Mouse (Mus musculus) heart, postnatal 0 days (tissue): ENCODE results near the gene Mras. TPM values are rescaled to one million over a fixed set of nuclear protein-coding genes. Genes with fewer than 3 reads are reported as not detected.

Experiments
- ATAC-seq: fragments of 200-750 bp; cut with Nextera tagmentation; 2 replicates; pipeline ENCODE4 v1.8.0; 2017; ENCODE audit warnings: low read depth, moderate number of reproducible peaks, moderate library complexity; ENCODE audit not compliant: insufficient read depth
- DNase-seq: peaks from one replicate; pipeline ENCODE4 v3.0.0-alpha.2; 2016; ENCODE audit warnings: low spot score
- H3K27ac ChIP-seq: fragments of 300-500 bp; sonication (generic); 2 replicates; pipeline ENCODE4 v1.5.1; 2014; ENCODE audit warnings: low read depth, mild to moderate bottlenecking
- H3K27me3 ChIP-seq: fragments of 300-500 bp; sonication (generic); 2 replicates; pipeline ENCODE4 v1.6.1; 2014; ENCODE audit warnings: low read length, mixed read lengths; ENCODE audit not compliant: control insufficient read depth, insufficient read depth
- H3K36me3 ChIP-seq: fragments of 300-500 bp; sonication (generic); replicated peaks from 2 replicates; pipeline ENCODE4 v1.6.1; 2014; ENCODE audit warnings: low read length, mixed read lengths; ENCODE audit not compliant: control insufficient read depth, insufficient read depth
- H3K4me1 ChIP-seq: fragments of 300-500 bp; sonication (generic); 2 replicates; pipeline ENCODE4 v1.6.1; 2014; ENCODE audit warnings: antibody characterized with exemption; ENCODE audit not compliant: control insufficient read depth, insufficient read depth
- H3K4me2 ChIP-seq: fragments of 300-500 bp; sonication (generic); 2 replicates; pipeline ENCODE4 v1.6.1; 2014; ENCODE audit warnings: low read depth, mild to moderate bottlenecking, low read length, moderate library complexity
- H3K4me3 ChIP-seq: fragments of 300-500 bp; sonication (generic); 2 replicates; pipeline ENCODE4 v1.5.1; 2014; ENCODE audit warnings: low read depth, low read length
- H3K9ac ChIP-seq: fragments of 300-500 bp; sonication (generic); replicated peaks from 2 replicates; pipeline ENCODE4 v1.6.1; 2014; ENCODE audit warnings: low read depth, low read length, mixed read lengths
- H3K9me3 ChIP-seq: fragments of 300-500 bp; sonication (generic); replicated peaks from 2 replicates; pipeline ENCODE4 v1.6.1; 2016; ENCODE audit warnings: low read length; ENCODE audit not compliant: control insufficient read depth
- CTCF ChIP-seq: IDR thresholded peaks from 2 replicates; pipeline ENCODE4 v1.5.1; 2016; ENCODE audit warnings: antibody characterized with exemption, control low read depth, low read depth
- EP300 ChIP-seq: IDR thresholded peaks from 2 replicates; pipeline ENCODE4 v1.6.1; 2016; ENCODE audit warnings: antibody characterized with exemption, low read depth
- WGBS: fragments of 180-500 bp; shearing (Covaris S2); extraction: QIAGEN DNeasy Blood & Tissue Kit; methylation state at CpG from one replicate; pipeline ENCODE4 v1.1.7; 2014; 5-methylcytosine and 5-hydroxymethylcytosine counted together
- polyA plus RNA-seq: library from polyadenylated mRNA; unstranded; fragments of >200 nt; fragmentation: Nextera tagmentation; extraction: Ambion mirVana; gene quantifications from 2 replicates; pipeline ENCODE4 v1.2.1, GENCODE M21; 2015
- total RNA-seq: library from RNA; depleted of rRNA; stranded (reverse); fragments of >200 nt; gene quantifications from 2 replicates; pipeline ENCODE4 v1.2.3, GENCODE M21; 2014; ENCODE audit warnings: low replicate concordance

The Mras gene
- total and polyA plus RNA-seq, 2 experiments from 2014 or later = 13.0 to 15.8 TPM

DNA sequence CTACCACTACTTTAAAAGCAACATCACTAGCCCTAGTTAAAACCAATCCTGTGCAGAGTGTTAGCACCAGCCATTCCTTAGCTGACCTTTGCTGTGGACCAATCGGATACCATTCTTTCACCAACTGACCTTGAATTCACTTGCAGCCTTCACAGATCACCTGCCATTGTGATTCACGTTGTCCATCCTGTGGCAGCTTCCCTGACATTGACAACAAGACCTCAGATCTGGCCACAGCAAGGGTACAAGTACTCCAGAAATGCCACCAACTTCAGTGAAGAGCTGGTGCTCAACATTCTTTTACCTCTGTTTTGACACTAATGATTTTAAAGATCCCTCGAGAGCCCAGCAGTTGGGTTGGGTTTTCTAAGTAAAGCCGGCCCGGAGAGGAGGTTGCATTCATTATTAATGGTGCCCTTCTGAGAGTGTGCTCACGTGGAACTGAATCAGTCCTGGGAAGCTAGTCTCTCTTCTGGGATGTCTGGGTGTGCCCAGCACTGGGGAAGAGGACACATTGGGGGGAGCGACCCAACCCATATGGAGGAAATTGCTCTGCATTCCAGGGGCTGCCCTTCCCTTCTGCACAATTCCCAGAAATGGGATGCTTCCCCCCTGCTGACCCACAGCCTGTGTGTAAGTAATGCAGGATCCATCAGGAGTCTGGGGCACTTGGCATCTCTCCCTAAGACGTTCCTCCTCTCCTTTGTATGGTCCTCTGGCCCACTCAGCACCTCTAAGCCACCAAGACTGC is 17.1 kb downstream of the Mras start:
- Histone ChIP-seq H3K4me3 (no peak overlapping the region), H3K27ac (no peak overlapping the region), H3K36me3 (no peaks in the 10 kb centered on the region), H3K9ac (no peak overlapping the region), H3K4me1 (peaks cover 13% of the 10 kb centered on the region), H3K4me2 (no peak overlapping the region), H3K27me3 (no peaks in the 10 kb centered on the region), H3K9me3 (no peaks in the 10 kb centered on the region)
- WGBS = 74% methylated on average over 8 of the region's 8 CpGs
- no peak for DNase-seq
- TF ChIP-seq EP300 (no peak), CTCF (no peak)
- no peak for ATAC-seq

DNA sequence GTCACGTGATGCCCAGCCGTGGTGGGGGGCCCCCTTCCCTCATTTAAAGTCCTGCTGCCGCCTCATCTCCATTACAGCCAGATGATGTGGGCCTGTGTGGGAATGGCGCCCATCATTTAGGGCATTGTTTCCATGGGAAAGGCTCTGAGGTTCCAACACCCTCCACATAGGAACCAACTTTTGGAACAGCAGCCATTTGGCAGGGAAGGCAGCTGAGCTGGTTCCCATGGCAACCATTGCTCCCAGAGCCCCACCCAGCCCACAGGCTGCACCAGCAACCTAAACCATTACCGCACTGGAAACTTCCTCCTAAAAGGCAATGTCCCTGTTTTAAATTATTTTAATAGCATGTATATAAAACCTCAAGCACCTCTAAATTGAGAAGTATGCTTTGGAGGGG is 18.8 kb downstream of the Mras start:
- 79% methylated on average over 5 of the region's 5 CpGs for WGBS
- H3K36me3 ChIP-seq = no peaks in the 10 kb centered on the region
- no peaks in the 10 kb centered on the region for H3K9me3 ChIP-seq
- no peak overlapping the region for H3K9ac ChIP-seq
- no peaks in the 10 kb centered on the region for H3K27me3 ChIP-seq
- DNase-seq = no peak
- no peak overlapping the region for H3K4me3 ChIP-seq
- peaks cover 18% of the 10 kb centered on the region for H3K4me1 ChIP-seq
- ATAC-seq = no peak
- H3K4me2 ChIP-seq = no peak overlapping the region
- no peak overlapping the region for H3K27ac ChIP-seq
- TF ChIP-seq CTCF (no peak), EP300 (no peak)

DNA sequence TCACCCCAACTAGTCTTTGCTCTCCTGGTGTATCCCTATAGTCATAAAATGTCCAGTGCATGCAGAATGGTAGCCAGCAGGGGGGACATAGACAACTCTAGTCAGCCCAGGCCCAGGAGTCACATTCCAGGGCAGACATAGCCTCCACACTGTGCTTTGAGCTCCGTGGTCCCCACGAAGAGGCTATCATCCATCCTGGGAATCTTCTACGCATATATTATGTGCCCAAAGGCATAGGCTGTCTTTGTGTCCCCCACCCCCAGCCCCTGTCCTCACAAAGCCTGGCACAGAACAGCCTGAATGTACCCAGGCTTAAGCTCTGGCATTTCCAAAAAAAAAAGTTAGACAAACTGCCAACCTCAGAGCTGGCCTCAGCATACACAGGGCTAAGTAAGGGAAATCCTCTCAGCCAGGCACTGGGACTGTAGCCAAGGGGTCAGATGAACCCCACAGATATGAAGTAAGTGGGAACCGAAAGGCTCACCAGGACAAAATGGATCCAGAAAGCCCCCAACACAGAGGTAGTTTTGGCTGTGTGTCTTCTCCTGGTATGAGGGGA is 19.8 kb downstream of the Mras start:
- no peak overlapping the region for H3K4me2 ChIP-seq
- H3K9ac ChIP-seq = no peak overlapping the region
- WGBS = 59% methylated on average over 4 of the region's 4 CpGs

DNA sequence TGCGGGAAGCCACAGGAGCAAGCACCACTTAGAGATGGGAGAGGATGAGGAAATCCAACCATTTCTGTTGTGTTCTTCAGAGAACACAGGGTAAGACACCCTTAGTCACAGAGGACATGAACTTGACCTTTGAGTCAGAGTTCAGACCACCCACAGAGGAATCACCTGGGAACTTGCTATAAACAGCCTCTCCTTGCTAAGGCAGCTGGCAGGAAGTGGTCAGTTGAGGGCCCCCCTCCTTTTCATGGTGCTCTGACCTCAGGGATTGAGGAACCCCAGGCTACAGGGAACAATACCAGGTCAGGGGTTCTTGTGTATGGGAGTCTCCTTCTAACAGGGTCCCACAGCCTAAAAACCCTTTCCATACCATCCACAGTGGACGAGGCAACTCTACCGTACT is 20.4 kb downstream of the Mras start:
- Histone ChIP-seq H3K36me3 (no peaks in the 10 kb centered on the region), H3K9me3 (no peaks in the 10 kb centered on the region), H3K27me3 (no peaks in the 10 kb centered on the region), H3K4me3 (no peak overlapping the region), H3K4me1 (peaks cover 28% of the 10 kb centered on the region), H3K4me2 (no peak overlapping the region), H3K9ac (no peak overlapping the region), H3K27ac (no peak overlapping the region)
- WGBS = 84% methylated on average over 3 of the region's 3 CpGs
- ATAC-seq (no peak), DNase-seq (no peak)
- no peak for TF ChIP-seq EP300
- TF ChIP-seq CTCF = no peak

More for the DNA sequence above, 19.8 kb downstream of the Mras start:
- H3K9me3 ChIP-seq = no peaks in the 10 kb centered on the region
- no peaks in the 10 kb centered on the region for H3K36me3 ChIP-seq
- TF ChIP-seq EP300 (no peak), CTCF (no peak)
- H3K27me3 ChIP-seq = no peaks in the 10 kb centered on the region
- no peak overlapping the region for H3K27ac ChIP-seq
- H3K4me3 ChIP-seq = no peak overlapping the region
- DNase-seq (no peak), ATAC-seq (no peak)
- H3K4me1 ChIP-seq = peaks cover 22% of the 10 kb centered on the region

DNA sequence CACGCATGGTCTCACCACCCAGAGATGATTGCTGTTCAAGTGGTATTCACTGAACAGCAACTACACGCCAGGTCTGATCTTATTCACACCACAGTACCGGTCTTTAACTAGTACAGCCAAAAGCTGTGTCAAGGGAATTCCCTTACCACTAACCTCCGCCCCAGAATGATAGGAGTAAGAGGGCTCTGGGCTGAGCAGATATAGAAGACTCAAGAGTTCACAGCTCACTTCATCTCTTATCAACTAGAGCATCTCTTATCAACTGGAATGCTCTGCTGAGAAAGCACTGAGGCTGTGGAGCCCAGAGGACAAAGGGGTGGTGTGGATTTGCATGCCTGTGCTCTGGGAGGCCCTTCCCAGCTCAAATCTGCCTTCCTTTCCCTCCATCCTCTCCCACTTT is 25.4 kb downstream of the Mras start:
- no peak overlapping the region for H3K4me3 ChIP-seq
- H3K9me3 ChIP-seq = no peaks in the 10 kb centered on the region
- no peaks in the 10 kb centered on the region for H3K27me3 ChIP-seq
- peaks cover 20% of the 10 kb centered on the region for H3K4me1 ChIP-seq
- H3K36me3 ChIP-seq = no peaks in the 10 kb centered on the region; the same call in 1 of the 2 replicates
- H3K9ac ChIP-seq = no peak overlapping the region
- 56% methylated on average over 4 of the region's 4 CpGs for WGBS
- ATAC-seq (no peak), DNase-seq (no peak)
- H3K27ac ChIP-seq = no peak overlapping the region
- no peak for TF ChIP-seq CTCF
- TF ChIP-seq EP300 = no peak
- no peak overlapping the region for H3K4me2 ChIP-seq

DNA sequence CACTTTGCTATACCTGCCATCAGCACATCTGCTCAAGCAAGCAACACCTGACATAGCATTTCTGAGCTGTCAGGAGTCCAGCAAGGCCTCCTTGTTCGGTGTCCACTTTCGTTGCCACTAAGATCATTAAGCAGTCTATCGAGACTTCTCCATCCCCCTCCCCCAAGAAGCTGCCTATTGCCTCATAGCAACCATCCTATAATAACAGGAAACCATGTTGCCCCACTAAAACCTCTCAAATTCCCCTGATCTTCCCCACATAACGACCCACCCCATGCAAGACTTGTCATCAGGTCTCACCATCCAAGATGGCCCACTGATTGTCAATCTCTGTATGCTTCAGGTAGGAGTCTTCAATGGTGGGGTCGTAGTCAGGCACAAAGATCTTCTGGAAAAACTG is 26.1 kb downstream of the Mras start:
- no peaks in the 10 kb centered on the region for H3K9me3 ChIP-seq
- no peaks in the 10 kb centered on the region for H3K27me3 ChIP-seq
- peaks cover 16% of the 10 kb centered on the region for H3K4me1 ChIP-seq
- DNase-seq = no peak
- H3K9ac ChIP-seq = no peak overlapping the region
- no peak overlapping the region for H3K4me2 ChIP-seq
- no peak for ATAC-seq
- 89% methylated on average over 5 of the region's 5 CpGs for WGBS
- no peaks in the 10 kb centered on the region; the same call in 1 of the 2 replicates for H3K36me3 ChIP-seq
- H3K4me3 ChIP-seq = no peak overlapping the region
- no peak overlapping the region for H3K27ac ChIP-seq
- TF ChIP-seq EP300 = no peak
- TF ChIP-seq CTCF = no peak
